Mouse (Mus musculus): Measurements from ENCODE around the gene Tmem158. TPM values are rescaled to one million over a fixed set of nuclear protein-coding genes. Genes with fewer than 3 reads are reported as not detected.

The Tmem158 gene
- total and polyA plus RNA-seq, 2 experiments from 2014 or later: 8.9 to 34.3 TPM

DNA sequence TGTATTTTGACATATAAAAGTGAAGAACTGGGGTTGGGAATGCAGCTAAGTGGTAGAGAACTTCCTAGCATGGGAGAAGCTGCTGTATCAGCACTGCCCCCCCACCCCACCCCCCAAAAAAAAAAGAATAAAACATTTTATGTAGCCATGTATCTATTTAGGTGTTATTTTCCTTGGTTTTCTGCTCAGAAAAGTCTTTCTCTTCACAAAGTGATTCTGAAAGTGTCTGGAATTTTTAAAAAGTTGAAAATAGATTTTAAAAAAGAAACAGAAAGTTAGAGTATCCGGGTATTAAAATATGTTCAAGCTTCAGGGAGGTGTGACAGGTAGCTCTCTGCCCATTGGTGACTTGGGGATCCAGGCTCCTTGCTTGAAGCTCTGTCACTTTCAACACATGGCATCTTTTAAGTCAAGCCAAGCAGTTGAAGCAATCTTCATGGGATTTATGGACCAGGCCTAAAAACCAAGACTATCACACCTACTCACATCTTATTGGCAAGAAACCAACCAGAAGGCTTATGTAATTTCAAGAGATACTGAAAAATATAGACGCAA, 42.3 kb upstream of the Tmem158 start:
- Histone ChIP-seq H3K9me3 (replicated peaks; ENCODE audit: control insufficient read depth, low read length) (no peaks in the 10 kb centered on the region), H3K4me1 (ENCODE audit: control insufficient read depth, insufficient read depth) (no peaks in the 10 kb centered on the region), H3K4me2 (ENCODE audit: low read depth, low read length) (no peak overlapping the region), H3K27me3 (ENCODE audit: control insufficient read depth, insufficient read depth, low read length) (no peaks in the 10 kb centered on the region), H3K36me3 (replicated peaks; ENCODE audit: control insufficient read depth, insufficient read depth, low read length) (no peaks in the 10 kb centered on the region), H3K27ac (ENCODE audit: low read depth) (no peak overlapping the region), H3K9ac (replicated peaks; ENCODE audit: low read depth, low read length) (no peak overlapping the region), H3K4me3 (ENCODE audit: low read depth, low read length) (no peak overlapping the region)
- ATAC-seq (ENCODE audit: insufficient read depth, low read depth) (no peak), DNase-seq (ENCODE audit: low spot score) (no peak)
- TF ChIP-seq EP300 (IDR thresholded peaks at IDR 0.05; ENCODE audit: low read depth): no peak
- no peak for TF ChIP-seq CTCF (IDR thresholded peaks at IDR 0.05; ENCODE audit: low read depth)
- WGBS: 79% methylated on average over 2 of the region's 2 CpGs

DNA sequence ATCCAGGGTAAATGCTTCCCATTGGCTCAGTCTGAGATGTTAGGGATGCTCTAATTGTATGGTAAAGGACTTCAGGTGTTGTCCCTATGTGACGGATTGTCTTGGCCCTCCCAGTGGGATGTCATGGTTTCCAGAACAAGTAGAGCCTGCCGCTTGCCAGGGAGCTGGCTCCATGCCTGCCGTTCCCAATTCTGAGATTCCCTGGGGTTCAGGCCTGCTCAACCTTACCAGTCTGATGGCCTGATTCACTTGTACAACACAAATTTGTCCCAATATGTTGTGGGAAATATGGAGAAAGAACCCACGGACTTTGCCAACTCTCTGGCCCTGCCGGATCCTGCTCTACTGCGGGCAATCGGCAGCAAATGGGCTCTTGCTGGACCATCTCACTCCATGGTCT, 37.3 kb upstream of the Tmem158 start:
- Histone ChIP-seq H3K9me3 (replicated peaks; ENCODE audit: control insufficient read depth, low read length) (no peaks in the 10 kb centered on the region), H3K4me3 (ENCODE audit: low read depth, low read length) (no peak overlapping the region), H3K9ac (replicated peaks; ENCODE audit: low read depth, low read length) (no peak overlapping the region), H3K27ac (ENCODE audit: low read depth) (no peak overlapping the region), H3K36me3 (replicated peaks; ENCODE audit: control insufficient read depth, insufficient read depth, low read length) (no peaks in the 10 kb centered on the region), H3K4me2 (ENCODE audit: low read depth, low read length) (no peak overlapping the region), H3K4me1 (ENCODE audit: control insufficient read depth, insufficient read depth) (no peaks in the 10 kb centered on the region), H3K27me3 (ENCODE audit: control insufficient read depth, insufficient read depth, low read length) (no peaks in the 10 kb centered on the region)
- TF ChIP-seq EP300 (IDR thresholded peaks at IDR 0.05; ENCODE audit: low read depth) (no peak), CTCF (IDR thresholded peaks at IDR 0.05; ENCODE audit: low read depth) (no peak)
- no peak for ATAC-seq (ENCODE audit: insufficient read depth, low read depth)
- 91% methylated on average over 7 of the region's 7 CpGs for WGBS
- DNase-seq (ENCODE audit: low spot score): no peak

DNA sequence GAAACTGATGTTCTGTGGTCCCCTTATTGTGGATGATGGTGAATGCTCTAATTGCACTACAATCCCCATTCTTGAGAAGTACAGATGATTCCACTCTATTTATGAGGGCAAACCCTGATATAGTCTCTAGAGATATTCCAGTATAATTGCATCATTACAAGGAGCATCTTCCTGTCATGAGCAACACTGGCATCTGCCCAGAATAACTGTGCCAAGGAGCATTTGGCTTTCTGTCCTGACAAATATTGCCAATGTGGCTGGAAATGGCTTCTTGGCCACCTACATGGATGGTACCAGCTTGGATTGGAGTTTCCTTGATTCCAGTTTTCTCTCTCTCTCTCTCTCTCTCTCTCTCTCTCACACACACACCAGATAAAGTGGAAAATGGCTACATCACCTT, 35.7 kb upstream of the Tmem158 start:
- Histone ChIP-seq H3K4me3 (ENCODE audit: low read depth, low read length) (no peak overlapping the region), H3K27me3 (ENCODE audit: control insufficient read depth, insufficient read depth, low read length) (no peaks in the 10 kb centered on the region), H3K36me3 (replicated peaks; ENCODE audit: control insufficient read depth, insufficient read depth, low read length) (no peaks in the 10 kb centered on the region), H3K4me1 (ENCODE audit: control insufficient read depth, insufficient read depth) (no peaks in the 10 kb centered on the region), H3K9ac (replicated peaks; ENCODE audit: low read depth, low read length) (no peak overlapping the region), H3K27ac (ENCODE audit: low read depth) (no peak overlapping the region), H3K4me2 (ENCODE audit: low read depth, low read length) (no peak overlapping the region), H3K9me3 (replicated peaks; ENCODE audit: control insufficient read depth, low read length) (no peaks in the 10 kb centered on the region)
- TF ChIP-seq EP300 (IDR thresholded peaks at IDR 0.05; ENCODE audit: low read depth): no peak
- TF ChIP-seq CTCF (IDR thresholded peaks at IDR 0.05; ENCODE audit: low read depth): no peak
- ATAC-seq (ENCODE audit: insufficient read depth, low read depth): no peak
- DNase-seq (ENCODE audit: low spot score): no peak

DNA sequence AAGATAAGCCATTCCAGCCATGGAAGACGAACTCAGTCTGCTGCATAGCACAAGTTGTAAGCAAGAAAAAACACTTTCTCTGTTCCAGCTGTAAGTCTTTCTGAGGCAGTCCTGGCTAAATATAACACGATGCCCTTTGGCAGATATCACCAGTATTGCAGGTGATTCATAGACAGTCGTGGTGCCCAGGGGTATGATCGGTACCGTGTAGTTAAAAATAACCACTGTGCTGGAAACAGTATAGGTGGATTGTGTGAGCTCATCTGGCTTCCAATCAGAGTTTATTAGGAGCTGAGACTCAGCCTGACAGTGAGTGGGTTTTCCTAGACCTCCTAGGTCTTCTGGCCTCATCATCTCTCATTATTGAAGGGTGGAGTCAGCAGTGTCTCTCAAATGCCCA, 34.0 kb upstream of the Tmem158 start:
- Histone ChIP-seq H3K36me3 (replicated peaks; ENCODE audit: control insufficient read depth, insufficient read depth, low read length) (no peaks in the 10 kb centered on the region), H3K9ac (replicated peaks; ENCODE audit: low read depth, low read length) (no peak overlapping the region), H3K4me1 (ENCODE audit: control insufficient read depth, insufficient read depth) (no peaks in the 10 kb centered on the region), H3K27me3 (ENCODE audit: control insufficient read depth, insufficient read depth, low read length) (no peaks in the 10 kb centered on the region), H3K4me2 (ENCODE audit: low read depth, low read length) (no peak overlapping the region), H3K9me3 (replicated peaks; ENCODE audit: control insufficient read depth, low read length) (no peaks in the 10 kb centered on the region), H3K4me3 (ENCODE audit: low read depth, low read length) (no peak overlapping the region), H3K27ac (ENCODE audit: low read depth) (no peak overlapping the region)
- DNase-seq (ENCODE audit: low spot score) (no peak), ATAC-seq (ENCODE audit: insufficient read depth, low read depth) (no peak)
- WGBS: 42% methylated on average over 5 of the region's 5 CpGs
- no peak for TF ChIP-seq CTCF (IDR thresholded peaks at IDR 0.05; ENCODE audit: low read depth)
- no peak for TF ChIP-seq EP300 (IDR thresholded peaks at IDR 0.05; ENCODE audit: low read depth)

DNA sequence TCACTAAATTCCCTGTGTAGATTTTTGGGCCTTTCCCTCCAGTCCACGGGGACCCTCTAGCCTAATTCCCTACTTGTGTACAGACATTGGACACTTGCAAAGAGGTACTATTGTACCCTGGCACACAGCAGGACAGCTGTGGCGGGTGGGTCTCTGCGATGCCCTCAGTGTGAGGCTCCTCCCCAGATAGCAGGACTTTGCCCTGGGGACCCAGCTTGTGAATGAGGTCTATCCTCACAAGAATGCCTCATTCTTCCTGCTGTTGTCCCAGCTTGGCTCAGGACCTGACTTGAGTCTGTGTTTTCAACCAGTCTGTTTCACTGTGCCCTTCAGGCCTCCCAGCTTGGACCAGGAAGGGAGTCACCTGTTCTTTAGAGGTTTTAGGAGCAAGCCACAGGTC, 27.8 kb upstream of the Tmem158 start:
- Histone ChIP-seq H3K27me3 (ENCODE audit: control insufficient read depth, insufficient read depth, low read length) (no peaks in the 10 kb centered on the region), H3K9me3 (replicated peaks; ENCODE audit: control insufficient read depth, low read length) (no peaks in the 10 kb centered on the region), H3K4me1 (ENCODE audit: control insufficient read depth, insufficient read depth) (no peaks in the 10 kb centered on the region), H3K36me3 (replicated peaks; ENCODE audit: control insufficient read depth, insufficient read depth, low read length) (no peaks in the 10 kb centered on the region), H3K9ac (replicated peaks; ENCODE audit: low read depth, low read length) (no peak overlapping the region), H3K27ac (ENCODE audit: low read depth) (no peak overlapping the region), H3K4me2 (ENCODE audit: low read depth, low read length) (no peak overlapping the region), H3K4me3 (ENCODE audit: low read depth, low read length) (no peak overlapping the region)
- 68% methylated on average over 3 of the region's 3 CpGs for WGBS
- no peak for ATAC-seq (ENCODE audit: insufficient read depth, low read depth)
- no peak for DNase-seq (ENCODE audit: low spot score)
- no peak for TF ChIP-seq CTCF (IDR thresholded peaks at IDR 0.05; ENCODE audit: low read depth)
- TF ChIP-seq EP300 (IDR thresholded peaks at IDR 0.05; ENCODE audit: low read depth): no peak

DNA sequence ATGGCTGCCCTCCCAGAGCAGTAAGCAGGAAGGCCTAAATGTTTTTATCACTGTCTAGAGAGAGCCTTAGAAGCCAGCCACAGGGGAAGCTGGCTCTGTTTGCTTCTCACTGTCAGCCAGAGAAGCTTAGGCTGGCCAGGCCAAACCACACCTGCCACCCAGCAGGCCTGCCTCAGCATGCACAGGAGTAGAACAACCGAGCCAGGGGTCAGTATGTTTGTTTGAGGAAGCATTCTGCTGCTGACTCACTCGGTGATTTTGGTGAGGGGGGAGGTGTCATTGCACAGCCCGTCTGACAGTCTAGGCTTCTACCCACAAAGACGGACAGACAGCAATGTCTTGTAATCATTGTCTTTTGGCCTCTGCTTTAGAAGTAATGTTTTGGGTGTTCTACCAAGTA, 25.1 kb upstream of the Tmem158 start:
- H3K9ac ChIP-seq (replicated peaks; ENCODE audit: low read depth, low read length): no peak overlapping the region
- no peak for DNase-seq (ENCODE audit: low spot score)
- no peaks in the 10 kb centered on the region for H3K4me1 ChIP-seq (ENCODE audit: control insufficient read depth, insufficient read depth)
- H3K27me3 ChIP-seq (ENCODE audit: control insufficient read depth, insufficient read depth, low read length): no peaks in the 10 kb centered on the region
- H3K27ac ChIP-seq (ENCODE audit: low read depth): no peak overlapping the region
- no peak overlapping the region for H3K4me3 ChIP-seq (ENCODE audit: low read depth, low read length)
- 35% methylated on average over 4 of the region's 4 CpGs for WGBS
- no peak for ATAC-seq (ENCODE audit: insufficient read depth, low read depth)
- TF ChIP-seq EP300 (IDR thresholded peaks at IDR 0.05; ENCODE audit: low read depth) (no peak), CTCF (IDR thresholded peaks at IDR 0.05; ENCODE audit: low read depth) (no peak)
- H3K36me3 ChIP-seq (replicated peaks; ENCODE audit: control insufficient read depth, insufficient read depth, low read length): no peaks in the 10 kb centered on the region
- H3K4me2 ChIP-seq (ENCODE audit: low read depth, low read length): no peak overlapping the region
- H3K9me3 ChIP-seq (replicated peaks; ENCODE audit: control insufficient read depth, low read length): no peaks in the 10 kb centered on the region
